Mouse (Mus musculus) MEL (cell line): Measurements from ENCODE around the gene Col6a3.

Experiments
- CTCF ChIP-seq, 3 experiments: IDR thresholded peaks in 2 of 3; conservative IDR thresholded peaks in 1 of 3; 2 replicates each; pipeline ENCODE4 v1.5.1; 2011 to 2012; ENCODE audit warnings: low read length in 3 of 3, low read depth in 2 of 3, mild to moderate bottlenecking in 2 of 3, improper control_type of control experiment in 1 of 3, inconsistent platforms in 1 of 3, mixed read lengths in 1 of 3, moderate library complexity in 1 of 3; ENCODE audit not compliant: control insufficient read depth in 1 of 3, insufficient read depth in 1 of 3, poor library complexity in 1 of 3, severe bottlenecking in 1 of 3
- HCFC1 ChIP-seq: IDR thresholded peaks from 2 replicates; pipeline ENCODE4 v1.6.1; 2012; ENCODE audit warnings: low read depth, mild to moderate bottlenecking, inconsistent platforms, low read length, improper control_type of control experiment, moderate library complexity
- POLR2A ChIP-seq, 2 experiments: IDR thresholded peaks; 2 replicates each; pipeline ENCODE4 v1.6.1; 2011 to 2012; ENCODE audit warnings: low read length in 2 of 2, mild to moderate bottlenecking in 2 of 2, control low read depth in 1 of 2, improper control_type of control experiment in 1 of 2, low read depth in 1 of 2, moderate library complexity in 1 of 2; ENCODE audit not compliant: control insufficient read depth in 1 of 2, insufficient read depth in 1 of 2, poor library complexity in 1 of 2

DNA sequence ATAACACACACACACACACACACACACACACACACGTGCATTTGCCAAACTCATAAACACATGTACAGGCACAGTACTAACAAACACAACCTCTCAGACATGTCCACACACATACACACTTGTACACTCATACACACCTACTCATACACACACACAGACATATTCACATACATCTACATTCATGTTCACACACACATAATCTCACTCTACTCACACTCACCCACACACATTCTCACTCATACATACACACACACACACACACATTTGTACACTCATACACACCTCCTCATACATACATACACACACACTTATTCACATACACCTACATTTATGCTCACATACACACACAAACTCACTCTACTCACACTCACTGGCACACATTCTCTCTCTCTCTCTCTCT is 100.3 kb downstream of the Col6a3 start:
- no peak for TF ChIP-seq HCFC1
- TF ChIP-seq POLR2A (IDR thresholded peaks at IDR 0.05; ENCODE audit: control insufficient read depth in 1 of 2, insufficient read depth in 1 of 2, low read depth in 1 of 2, low read length in 2 of 2, poor library complexity in 1 of 2) = no peak
- TF ChIP-seq CTCF (IDR thresholded peaks at IDR 0.05 in 2 of 3, conservative IDR thresholded peaks at IDR 0.05 in 1 of 3; ENCODE audit: control insufficient read depth in 1 of 3, insufficient read depth in 1 of 3, low read depth in 2 of 3, low read length in 3 of 3, poor library complexity in 1 of 3, severe bottlenecking in 1 of 3) = no peak
